Comparison of ENCODE assay signal across 25 mouse cellular contexts in the genomic region with DNA sequence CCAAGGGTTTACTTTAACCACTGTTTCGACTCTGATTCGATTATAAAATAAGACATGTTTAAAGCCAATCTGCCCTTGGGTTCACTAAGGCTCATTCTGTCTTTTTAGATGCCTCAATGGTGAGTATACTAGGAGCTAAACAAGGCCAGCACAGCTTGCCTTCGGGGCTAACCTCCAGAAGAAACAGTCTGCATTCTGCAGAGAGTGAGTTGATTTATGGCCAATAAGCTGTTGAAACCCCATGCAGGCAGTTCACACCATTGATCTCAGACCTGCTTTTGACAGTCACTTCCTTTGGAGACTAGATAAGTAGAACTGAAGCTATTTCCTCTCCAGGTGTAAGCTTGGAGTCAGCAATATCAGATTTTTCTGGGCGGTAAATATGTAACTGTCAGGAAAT.
"Had no signal": no experiment of that assay in that cellular context is flagged by ENCODE, and none has a peak within 500 bp of the region (broad histone marks: within the 10 kb centered on the region; RNA-seq: fewer than 3 reads in every experiment).

No protein-coding gene starts in this region.

- ATAC-seq: hindbrain, embryonic 16.5 days; intestine, embryonic 16.5 days; liver, postnatal 0 days had no signal

- H3K4me2 ChIP-seq: heart, embryonic 11.5 days; heart, embryonic 13.5 days; heart, embryonic 15.5 days; hindbrain, embryonic 13.5 days; limb, embryonic 12.5 days; liver, embryonic 11.5 days; liver, embryonic 13.5 days; liver, embryonic 15.5 days had no signal

- DNase-seq: gastrocnemius, postnatal 14 days; gastrocnemius, postnatal 36 days; heart, adult 11 months; heart, adult 2 months; heart, postnatal 14 days; heart, postnatal 36 days; kidney, adult 11 months; kidney, adult 2 months; kidney, adult 9 months; kidney, postnatal 14 days; layer of hippocampus, adult 9-11 months; layer of hippocampus, postnatal 36 days; liver; liver, embryonic 13.5 days; liver, postnatal 0 days had no signal

- H3K27me3 ChIP-seq: heart, embryonic 13.5 days; heart, embryonic 15.5 days; hindbrain, embryonic 13.5 days; limb, embryonic 12.5 days; liver, embryonic 13.5 days; liver, embryonic 15.5 days had no signal

- H3K36me3 ChIP-seq: heart, embryonic 13.5 days; heart, embryonic 15.5 days; hindbrain, embryonic 13.5 days; limb, embryonic 10.5 days; limb, embryonic 12.5 days; liver, embryonic 13.5 days; liver, embryonic 15.5 days had no signal

- H3K9ac ChIP-seq: heart, embryonic 13.5 days; heart, embryonic 15.5 days; hindbrain, embryonic 13.5 days; limb, embryonic 12.5 days; liver, embryonic 13.5 days; liver, embryonic 15.5 days; liver, postnatal 0 days had no signal

- H3K27ac ChIP-seq: heart, adult 2 months; heart, embryonic 13.5 days; heart, embryonic 15.5 days; hindbrain, embryonic 13.5 days; limb, embryonic 10.5 days; limb, embryonic 12.5 days; liver, embryonic 13.5 days; liver, embryonic 15.5 days had no signal

- H3K9me3 ChIP-seq: heart, embryonic 13.5 days; heart, embryonic 15.5 days; hindbrain, embryonic 13.5 days; limb, embryonic 10.5 days; limb, embryonic 12.5 days; liver, embryonic 13.5 days; liver, embryonic 15.5 days had no signal

- H3K4me1 ChIP-seq: heart, embryonic 13.5 days; heart, embryonic 15.5 days; hindbrain, embryonic 13.5 days; limb, embryonic 10.5 days; limb, embryonic 12.5 days; liver, embryonic 13.5 days; liver, embryonic 15.5 days had no signal

- H3K4me3 ChIP-seq: heart, adult 2 months; heart, embryonic 13.5 days; heart, embryonic 15.5 days; hindbrain, embryonic 13.5 days; limb, embryonic 10.5 days; limb, embryonic 12.5 days; liver, embryonic 13.5 days; liver, embryonic 15.5 days had no signal
